Comparison of ENCODE assay signal across 8 mouse cellular contexts in genomic region chr8:121731471-121732333, GRCm38 (mm10). TPM values are rescaled to one million over a fixed set of nuclear protein-coding genes. Genes with fewer than 3 reads are reported as not detected.
DNase-seq lines count a peak whose midpoint lies in the region; ATAC-seq lines count a peak whose summit lies in the region.

No protein-coding gene starts in this region.

- peaks cover 24% of the 10 kb centered on the region for H3K4me1 ChIP-seq in hindbrain, embryonic 12.5 days
- H3K4me1 ChIP-seq in limb, embryonic 10.5 days: peaks cover 19% of the 10 kb centered on the region

- H3K36me3 ChIP-seq in hindbrain, embryonic 12.5 days: no peaks in the 10 kb centered on the region
- H3K36me3 ChIP-seq in limb, embryonic 10.5 days: no peaks in the 10 kb centered on the region

- WGBS in hindbrain, embryonic 12.5 days: 7% methylated on average over 26 of the region's 26 CpGs
- 6% methylated on average over 26 of the region's 26 CpGs for WGBS in limb, embryonic 10.5 days

- peak overlapping the region; percentile 73; the same call in 1 of the 2 replicates for H3K27ac ChIP-seq in hindbrain, embryonic 12.5 days
- no peak overlapping the region for H3K27ac ChIP-seq in limb, embryonic 10.5 days

- DNase-seq in ZHBTc4 (ENCODE audit: low read depth, low spot score): peak; percentile 54
- DNase-seq in embryo, embryonic 10 days (ENCODE audit: low spot score): peak; percentile 53
- DNase-seq in limb, embryonic 10.5 days (ENCODE audit: low spot score): peak; percentile 48
- peak; percentile 53 to 64 for DNase-seq in right cerebral cortex, postnatal 36 days (ENCODE audit: low spot score in 2 of 2)
- DNase-seq in urinary bladder, postnatal 36 days (ENCODE audit: low spot score in 2 of 2): no peak
- no peak for DNase-seq in urinary bladder, postnatal 25 days (ENCODE audit: low spot score)

- peak overlapping the region; percentile 83 for H3K4me2 ChIP-seq in hindbrain, embryonic 12.5 days (replicated peaks)

- ATAC-seq in hindbrain, embryonic 12.5 days (ENCODE audit: low FRiP score): peak; percentile 38; the same call in 1 of the 2 replicates
- ATAC-seq in inflammation-experienced regulatory T-cells, adult 6 months: no peak

- peaks cover 70% of the 10 kb centered on the region for H3K27me3 ChIP-seq in hindbrain, embryonic 12.5 days
- H3K27me3 ChIP-seq in limb, embryonic 10.5 days (ENCODE audit: low read depth, poor library complexity, severe bottlenecking): peaks cover 79% of the 10 kb centered on the region

- H3K9me3 ChIP-seq in hindbrain, embryonic 12.5 days (replicated peaks): no peaks in the 10 kb centered on the region
- H3K9me3 ChIP-seq in limb, embryonic 10.5 days (replicated peaks): no peaks in the 10 kb centered on the region

- peak overlapping the region; percentile 74 for H3K9ac ChIP-seq in hindbrain, embryonic 12.5 days

- H3K4me3 ChIP-seq in hindbrain, embryonic 12.5 days: peak overlapping the region; percentile 60
- H3K4me3 ChIP-seq in limb, embryonic 10.5 days: 0 out of 2 replicates have a peak overlapping the region, but pooled peaks have one; percentile 59

RNA-seq across cellular contexts. Expression of gene Jph3, which starts 2.3 kb away (rescaled TPM):
- polyA plus RNA-seq in hindbrain, embryonic 12.5 days (2016; fragmentation: Nextera tagmentation; extraction: Ambion mirVana): 47.7 and 50.9 TPM in 2 replicates
- polyA plus RNA-seq in limb, embryonic 10.5 days (2016; fragmentation: Nextera tagmentation; extraction: Ambion mirVana): 0.65 and 0.69 TPM in 2 replicates
- not detected for polyA plus RNA-seq in inflammation-experienced regulatory T-cells, adult 6 months (2017; shearing (Covaris generic))

Comparison
In these comparisons a context has a peak if more than half of its experiments do, and no peak if none do; other contexts are left out.
1. DNase-seq: peak in ZHBTc4 (single experiment), embryo, embryonic 10 days (single experiment), limb, embryonic 10.5 days (single experiment) and right cerebral cortex, postnatal 36 days (2 of 2); none in urinary bladder, postnatal 36 days (0 of 2) and urinary bladder, postnatal 25 days (single experiment).
2. RNA of gene Jph3, which starts 2.3 kb away (polyA plus RNA-seq): 47.7 to 50.9 TPM in hindbrain, embryonic 12.5 days; 0.65 to 0.69 TPM in limb, embryonic 10.5 days and not detected in inflammation-experienced regulatory T-cells, adult 6 months; every median in the first group is over 10 times any median in the second.